Mouse (Mus musculus) G1E-ER4 (cell line): Measurements from ENCODE around the gene Pfdn6. TPM values are rescaled to one million over a fixed set of nuclear protein-coding genes. Genes with fewer than 3 reads are reported as not detected.

ENCODE experiments used
- GATA1 ChIP-seq: IDR thresholded peaks from one replicate; pipeline ENCODE4 v1.8.0; 2012; ENCODE audit warnings: low read length, inconsistent platforms
- polyA plus RNA-seq: library from polyadenylated mRNA; stranded (reverse); fragments of >175 nt; gene quantifications from 2 replicates; pipeline ENCODE4 v1.2.3, GENCODE M21; 2012

The Pfdn6 gene
- polyA plus RNA-seq, 1 experiment, result 374 TPM

- TF ChIP-seq GATA1, result no peak
Observed at GRCm38 (mm10) chr17:33941381-33941780, 1.2 kb upstream of the Pfdn6 start.

- TF ChIP-seq GATA1, result no peak
Observed at GRCm38 (mm10) chr17:33940981-33941380, 838 bp upstream of the Pfdn6 start.

GRCm38 (mm10) chr17:33938783-33939182 is 1.4 kb downstream of the Pfdn6 start:
- no peak for TF ChIP-seq GATA1

GRCm38 (mm10) chr17:33936993-33937392 is 3.1 kb downstream of the Pfdn6 start:
- TF ChIP-seq GATA1, result no peak

- no peak for TF ChIP-seq GATA1
Observed at GRCm38 (mm10) chr17:33935422-33936055, 4.6 kb downstream of the Pfdn6 start.

DNA sequence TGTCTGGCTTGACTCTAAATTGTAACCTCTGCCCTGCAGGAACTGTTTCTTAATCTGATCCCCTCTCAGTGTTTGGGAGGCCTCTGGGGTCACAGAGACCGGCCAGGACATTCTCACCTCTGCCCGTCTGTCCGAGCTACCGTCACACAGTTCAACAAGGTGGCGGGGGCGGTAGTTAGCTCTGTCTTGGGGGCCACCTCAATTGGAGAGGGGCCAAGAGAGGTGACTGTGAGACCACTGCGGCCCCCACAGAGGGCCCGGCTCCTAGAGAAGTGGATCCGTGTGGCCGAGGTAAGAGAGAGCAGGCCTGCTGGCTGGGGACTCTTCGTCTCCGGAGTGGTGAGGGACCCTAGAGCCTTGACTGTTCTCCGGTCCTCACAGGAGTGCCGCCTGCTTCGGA is 7.2 kb downstream of the Pfdn6 start:
- TF ChIP-seq GATA1, result no peak

DNA sequence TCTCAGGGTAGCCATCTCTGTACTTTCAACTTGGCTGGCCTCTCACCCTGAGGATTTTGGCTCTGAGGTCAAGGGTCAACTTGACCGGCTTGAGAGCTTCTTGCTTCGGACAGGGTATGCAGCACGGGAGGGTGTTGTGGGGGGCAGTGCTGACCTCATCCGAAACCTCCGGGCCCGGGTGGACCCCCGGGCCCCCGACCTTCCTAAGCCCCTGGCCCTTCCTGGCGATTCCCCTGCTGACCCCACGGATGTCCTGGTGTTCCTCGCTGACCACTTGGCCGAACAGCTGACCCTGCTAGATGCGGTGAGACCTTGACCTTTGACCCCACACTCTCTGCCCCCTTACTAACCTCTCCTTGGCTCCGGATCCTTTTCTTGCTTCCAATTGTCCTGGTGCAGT is 7.7 kb downstream of the Pfdn6 start:
- TF ChIP-seq GATA1, result no peak

DNA sequence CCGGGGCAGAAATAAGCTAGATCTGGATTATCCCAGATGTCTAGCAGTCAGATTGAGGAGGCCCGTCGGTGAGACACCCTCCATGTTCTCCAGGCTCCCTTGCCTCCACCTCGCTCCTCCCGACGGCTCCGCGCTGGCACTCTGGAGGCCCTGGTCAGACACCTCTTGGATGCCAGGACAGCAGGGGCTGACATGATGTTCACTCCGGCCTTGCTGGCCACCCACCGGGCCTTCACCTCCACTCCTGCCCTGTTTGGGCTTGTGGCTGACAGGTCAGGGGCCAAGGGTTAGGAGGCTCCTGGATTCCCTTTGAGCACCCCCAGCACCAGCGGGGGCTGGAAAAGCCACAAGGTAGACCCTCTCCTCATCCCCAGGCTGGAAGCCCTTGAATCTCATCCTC is 8.2 kb downstream of the Pfdn6 start:
- no peak for TF ChIP-seq GATA1

DNA sequence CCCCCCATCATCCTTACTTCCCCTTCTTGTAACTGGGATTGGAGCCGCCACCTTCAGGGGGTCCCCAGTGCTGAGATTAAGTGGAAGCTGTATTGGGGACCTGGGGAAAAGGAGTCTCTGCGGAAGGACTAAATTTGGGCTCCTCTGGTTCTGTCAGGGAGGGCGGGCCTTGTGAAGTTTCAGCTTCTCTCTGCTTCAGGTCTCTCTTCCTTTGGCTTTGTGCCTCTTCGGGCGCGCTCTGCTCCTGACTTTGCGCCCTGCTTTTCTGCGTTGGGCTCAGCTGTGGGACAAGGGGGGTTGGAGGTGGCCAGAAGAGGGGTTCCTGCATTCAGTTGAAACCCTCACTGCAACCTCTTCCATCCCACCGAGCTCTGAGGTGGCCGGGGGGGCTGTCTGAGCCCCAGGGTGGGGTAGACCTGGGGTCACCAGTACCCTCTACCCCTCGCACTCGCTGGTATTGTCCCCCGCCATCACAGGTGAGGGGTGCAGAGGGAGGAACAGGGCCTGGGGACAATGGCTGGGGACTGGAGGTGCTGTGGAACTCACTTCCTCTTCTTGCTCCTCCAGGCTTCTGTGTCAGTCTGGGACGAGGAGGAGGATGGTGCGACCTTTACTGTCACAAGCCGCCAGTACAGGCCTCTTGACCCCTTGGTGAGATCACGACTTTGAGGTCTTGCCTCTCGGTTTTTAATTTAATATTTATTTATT is 8.8 kb downstream of the Pfdn6 start:
- no peak for TF ChIP-seq GATA1

GRCm38 (mm10) chr17:33930280-33931158 is 9.6 kb downstream of the Pfdn6 start:
- no peak for TF ChIP-seq GATA1

DNA sequence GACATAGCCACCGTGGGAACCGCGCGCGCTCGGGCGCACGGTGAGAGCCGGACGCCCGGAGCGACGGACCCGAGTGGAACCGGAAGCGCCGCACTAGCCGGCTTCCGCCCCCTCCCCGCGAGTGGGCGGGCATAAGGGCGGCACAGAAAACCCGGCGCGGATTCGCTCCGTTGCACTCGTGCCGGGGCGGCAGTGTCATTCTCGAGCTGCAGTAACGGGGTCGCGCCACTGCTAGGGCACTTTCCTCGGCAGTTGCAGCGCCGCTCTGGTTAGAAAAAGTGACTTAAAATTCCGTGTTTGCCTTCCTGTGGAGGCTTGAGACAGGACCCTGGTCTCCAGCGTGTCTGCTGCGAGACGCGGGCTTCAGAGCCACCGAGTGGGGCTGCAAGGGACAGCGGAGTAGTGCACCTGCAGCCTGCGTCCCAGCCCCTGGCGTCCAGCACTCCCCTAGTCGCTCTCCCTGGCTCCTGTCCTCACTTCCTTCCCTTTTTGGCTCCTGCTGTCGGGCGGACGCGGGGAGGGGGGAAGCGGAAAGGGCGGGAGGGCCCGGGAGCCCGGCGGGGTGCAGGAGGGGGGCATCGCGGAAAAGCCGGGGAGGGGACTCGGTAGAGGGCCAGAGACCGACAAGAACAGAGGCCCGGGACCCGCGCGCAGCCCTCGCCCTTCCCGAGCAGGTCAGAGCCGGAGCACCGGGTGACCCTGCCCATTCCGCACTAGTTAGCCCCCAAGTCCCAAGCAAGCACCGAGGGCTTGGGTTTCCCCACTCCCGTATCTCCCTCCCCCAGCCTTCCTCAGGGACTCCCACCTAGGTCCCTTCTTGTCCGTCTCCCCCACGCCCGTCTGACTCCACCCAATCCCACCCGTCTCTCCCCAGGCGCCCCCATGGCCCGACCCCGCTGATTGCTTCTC is 10.5 kb downstream of the Pfdn6 start, which contains the start of gene Rgl2:
Gene Rgl2 (plus strand): TSS at position 173 of the 909 bp plus-strand sequence.
- no peak for TF ChIP-seq GATA1

GRCm38 (mm10) chr17:33928251-33928947 is 11.7 kb downstream of the Pfdn6 start:
- no peak for TF ChIP-seq GATA1

GRCm38 (mm10) chr17:33926207-33926932 is 13.8 kb downstream of the Pfdn6 start:
- TF ChIP-seq GATA1, result no peak
